Mouse (Mus musculus) CD8-positive naive resting alpha-beta T cell, adult 2 months (primary cell): Measurements from ENCODE around the gene Gli2.

Experiments
- DNase-seq, 2 experiments: peaks; one replicate each; pipeline ENCODE4 v3.0.0; 2022; ENCODE audit warnings: low read depth in 2 of 2, low spot score in 2 of 2

Gli2 gene

DNA sequence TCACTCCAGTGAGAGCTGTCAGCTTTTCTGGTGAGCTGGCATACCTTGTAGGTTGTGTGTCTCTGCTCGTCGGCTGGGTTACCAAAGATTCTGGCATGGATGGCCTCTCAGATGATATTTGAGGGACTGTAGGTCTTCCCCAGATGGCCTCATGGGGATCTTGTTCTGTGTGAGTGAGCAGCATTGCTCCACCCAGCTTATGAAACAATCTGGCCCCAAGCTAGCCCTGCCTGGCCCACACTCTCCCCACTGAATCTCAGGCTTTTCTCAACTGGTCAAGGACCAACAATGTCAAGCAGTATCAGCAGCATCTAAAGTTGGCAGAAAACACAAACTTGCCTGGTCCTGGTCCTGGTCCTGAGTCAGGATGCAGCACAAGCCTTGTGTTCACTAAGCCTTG is 105.0 kb downstream of the Gli2 start:
- no peak for DNase-seq

- no peak for DNase-seq
These were observed 106.2 kb downstream of the Gli2 start for GRCm38 (mm10) chr1:118947221-118947620.

- no peak for DNase-seq
These were observed 112.1 kb downstream of the Gli2 start for GRCm38 (mm10) chr1:118941336-118941735.

DNA sequence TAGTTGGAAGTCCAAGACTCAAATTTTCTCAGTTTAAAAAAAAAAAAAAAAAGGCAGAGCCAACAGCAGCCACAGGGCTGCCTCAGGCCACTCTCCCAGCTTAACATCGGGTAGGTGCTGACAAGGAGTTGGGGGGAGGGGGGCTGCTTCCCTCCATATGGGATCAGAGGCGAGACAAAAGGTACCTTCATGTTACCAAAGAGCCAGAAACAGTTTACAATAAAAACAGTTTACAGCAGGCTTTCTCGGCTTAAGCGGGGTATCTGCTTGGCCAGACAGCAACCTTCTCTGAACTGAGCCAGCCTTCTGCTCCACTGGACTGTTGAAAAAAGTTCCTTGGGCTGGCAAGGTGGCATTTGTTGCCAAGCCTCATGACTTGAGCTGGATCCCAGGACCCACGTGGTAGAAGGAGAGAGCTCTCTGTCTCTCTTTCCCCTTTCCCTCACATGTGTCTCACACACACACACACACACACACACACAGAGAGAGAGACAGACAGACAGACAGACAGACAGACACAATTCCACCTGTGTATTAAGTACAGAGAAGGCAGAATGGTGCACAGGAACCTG is 113.1 kb downstream of the Gli2 start:
- no peak for DNase-seq

GRCm38 (mm10) chr1:118938206-118938605 is 115.2 kb downstream of the Gli2 start:
- no peak for DNase-seq

DNA sequence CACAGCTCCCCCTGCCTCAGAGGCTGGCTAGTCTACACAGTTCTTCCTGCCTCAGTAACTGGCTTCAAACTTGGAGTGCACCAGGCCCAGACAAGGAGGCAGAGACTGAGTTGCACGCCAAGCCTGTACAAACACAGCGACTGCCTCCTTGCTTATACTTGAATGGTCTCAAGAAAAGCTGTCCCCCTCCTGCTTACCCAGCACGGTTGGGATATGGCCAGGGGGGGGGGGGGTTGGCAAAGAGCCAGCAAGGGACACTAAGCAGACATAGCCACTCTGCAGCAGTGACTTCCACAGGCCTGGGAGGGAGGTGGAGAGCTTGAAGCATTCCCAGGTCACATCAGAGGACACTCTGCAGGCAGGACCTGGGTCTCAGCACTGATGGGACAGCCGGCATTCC is 117.3 kb downstream of the Gli2 start:
- DNase-seq: no peak

DNA sequence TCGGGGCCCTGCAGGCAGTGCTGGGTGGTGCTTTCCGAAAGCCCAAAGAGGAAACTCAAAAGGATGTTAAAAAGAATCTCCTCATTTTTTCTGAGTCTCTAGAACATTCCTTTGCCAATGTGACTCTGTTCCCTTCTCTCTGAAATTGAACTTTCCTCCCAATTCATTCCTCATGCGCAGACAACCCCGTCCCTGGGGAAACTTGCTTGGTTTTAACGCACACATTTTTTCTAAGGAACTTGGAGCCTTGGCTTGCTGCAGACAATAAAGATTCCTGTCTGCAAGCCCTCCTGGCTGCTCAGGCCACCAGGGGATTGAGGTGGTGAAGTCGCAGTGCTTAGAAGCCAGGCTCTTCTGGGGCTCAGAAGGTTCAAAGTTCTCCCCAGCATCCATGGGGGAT is 117.9 kb downstream of the Gli2 start:
- DNase-seq: no peak

- DNase-seq: no peak
These were observed 121.3 kb downstream of the Gli2 start for GRCm38 (mm10) chr1:118932167-118932566.

GRCm38 (mm10) chr1:118927543-118928354 is 125.7 kb downstream of the Gli2 start:
- DNase-seq: no peak

- DNase-seq: no peak
These were observed 126.9 kb downstream of the Gli2 start for GRCm38 (mm10) chr1:118926556-118926955.

- no peak for DNase-seq
These were observed 131.2 kb downstream of the Gli2 start for GRCm38 (mm10) chr1:118922189-118922588.

DNA sequence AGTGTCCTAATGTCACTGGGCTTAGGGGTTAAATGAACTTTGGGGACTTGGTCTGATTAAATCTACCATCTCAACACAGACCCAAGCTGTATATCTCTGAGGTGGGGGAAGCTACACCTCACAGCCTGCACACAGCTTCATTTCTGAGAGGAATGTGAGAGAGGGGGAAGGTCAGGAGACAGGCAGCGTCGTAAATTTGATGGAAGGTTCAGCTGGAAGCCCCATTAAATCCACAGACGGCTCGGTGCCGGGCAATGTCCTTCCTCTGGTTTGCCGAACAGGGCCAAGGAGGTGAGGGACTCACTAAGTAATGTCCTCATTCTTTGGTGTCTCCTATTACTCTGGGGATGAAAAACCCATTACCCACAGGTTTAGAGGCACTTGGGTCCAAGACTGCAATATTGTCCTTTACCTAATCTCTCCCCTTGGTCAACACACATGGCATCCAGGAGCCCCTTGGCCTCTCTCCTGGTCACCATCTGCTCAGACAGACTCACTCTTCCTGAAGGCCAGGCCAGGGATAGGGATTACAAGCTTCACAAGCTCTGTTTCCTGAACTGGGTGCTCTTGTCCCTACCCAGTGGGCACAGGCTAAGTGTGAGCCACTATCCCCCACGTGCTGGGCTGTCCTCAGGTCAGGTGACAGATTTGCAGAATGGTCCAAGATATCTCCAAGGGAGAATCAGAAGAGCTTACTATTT is 135.7 kb downstream of the Gli2 start:
- DNase-seq: no peak

- no peak for DNase-seq
These were observed 136.8 kb downstream of the Gli2 start for GRCm38 (mm10) chr1:118916477-118917075.

DNA sequence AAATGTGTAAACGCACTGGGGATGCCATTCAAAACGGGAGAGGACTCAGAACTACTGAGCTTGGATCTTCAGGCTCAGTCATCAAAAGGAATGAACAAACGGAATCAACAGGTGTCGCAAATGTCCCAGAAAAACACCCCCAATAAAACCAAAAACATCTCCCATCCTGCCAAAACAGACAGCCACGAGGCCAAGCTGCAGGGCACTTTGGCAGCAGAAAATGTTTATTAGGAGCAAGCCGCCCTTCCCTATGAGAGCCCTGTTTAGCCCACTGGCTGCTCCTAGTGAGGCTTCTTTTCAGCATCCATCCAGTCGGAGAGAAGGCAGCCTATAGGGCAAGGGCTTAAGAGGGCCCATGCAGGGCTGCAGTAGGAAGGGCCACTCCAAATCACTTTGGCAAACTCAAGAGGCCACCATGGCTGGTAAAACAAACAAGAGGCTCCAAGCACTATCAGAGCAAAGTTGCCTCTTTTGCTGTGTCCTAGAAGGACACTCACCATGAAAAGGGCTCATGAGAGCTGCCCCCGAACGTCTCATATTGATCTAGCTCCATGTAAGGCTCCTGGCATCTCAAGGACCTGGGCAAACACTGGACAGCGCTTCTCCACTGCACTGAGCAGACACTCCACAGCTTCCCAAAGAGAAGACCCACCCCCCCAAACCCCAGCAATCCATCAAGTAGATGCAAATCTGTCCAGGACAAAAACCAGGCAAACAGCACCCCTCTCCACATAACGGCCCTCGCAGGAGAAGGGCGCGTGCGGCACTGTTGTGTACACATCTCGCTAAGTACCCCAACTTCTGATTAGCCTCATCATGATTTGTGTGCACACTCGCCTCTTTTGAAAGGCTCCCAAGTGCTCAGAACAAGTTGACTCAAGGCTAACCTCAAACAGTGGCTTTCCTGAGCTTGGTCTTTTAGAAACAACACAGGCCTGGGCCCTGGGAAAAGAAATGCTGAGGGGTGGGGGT is 139.7 kb downstream of the Gli2 start:
- DNase-seq: no peak

DNA sequence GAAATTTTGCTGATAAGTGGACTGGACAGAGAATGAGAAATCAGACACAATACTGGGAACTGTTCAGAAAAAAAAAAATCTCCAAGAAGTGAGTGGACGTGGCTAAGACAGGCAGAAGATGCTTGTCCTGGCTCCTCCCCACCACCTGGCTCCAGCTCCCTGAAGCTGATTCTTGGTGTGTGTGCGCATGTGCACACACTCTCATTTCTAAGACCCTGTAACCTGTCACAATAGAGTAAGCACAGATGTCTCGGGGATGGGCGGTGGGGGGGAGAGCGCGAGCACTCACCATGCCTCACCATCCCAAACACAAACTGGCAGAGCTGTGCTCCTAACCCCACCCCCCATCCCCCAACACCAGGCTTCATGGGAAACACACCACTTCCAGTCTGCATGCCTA is 140.5 kb downstream of the Gli2 start:
- DNase-seq: no peak

GRCm38 (mm10) chr1:118911427-118911727 is 142.0 kb downstream of the Gli2 start:
- DNase-seq: no peak

- no peak for DNase-seq
These were observed 142.6 kb downstream of the Gli2 start for GRCm38 (mm10) chr1:118910693-118911426.

DNA sequence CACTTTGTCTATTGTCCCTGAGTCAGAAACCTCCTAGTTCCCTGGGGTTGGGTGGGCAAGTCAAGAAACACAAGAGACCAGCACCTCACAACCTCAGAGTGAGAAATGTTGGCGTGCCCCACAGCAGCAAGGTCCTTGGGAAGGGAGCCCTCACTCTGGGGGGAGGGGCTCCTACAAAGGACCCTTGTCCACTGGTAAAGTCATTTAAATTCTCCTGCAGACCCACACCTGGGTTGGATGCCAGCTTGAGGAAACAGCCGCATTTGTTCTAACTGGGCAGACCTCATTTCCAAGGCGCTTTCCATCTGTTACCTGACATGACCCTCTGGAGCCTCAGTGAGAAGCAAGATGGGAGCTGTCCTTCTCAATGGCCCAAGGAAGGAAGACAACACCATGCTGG is 144.4 kb downstream of the Gli2 start:
- DNase-seq: no peak

GRCm38 (mm10) chr1:118907574-118907973 is 145.8 kb downstream of the Gli2 start:
- DNase-seq: no peak

GRCm38 (mm10) chr1:118905319-118905718 is 148.1 kb downstream of the Gli2 start:
- DNase-seq: no peak
